Mouse (Mus musculus): ENCODE data around the gene Glb1l.

The Glb1l gene

GRCm38 (mm10) chr1:75155837-75156236 lies 54.8 kb downstream of the Glb1l start:
- no peak for DNase-seq (ENCODE audit: low spot score in 2 of 2)

DNA sequence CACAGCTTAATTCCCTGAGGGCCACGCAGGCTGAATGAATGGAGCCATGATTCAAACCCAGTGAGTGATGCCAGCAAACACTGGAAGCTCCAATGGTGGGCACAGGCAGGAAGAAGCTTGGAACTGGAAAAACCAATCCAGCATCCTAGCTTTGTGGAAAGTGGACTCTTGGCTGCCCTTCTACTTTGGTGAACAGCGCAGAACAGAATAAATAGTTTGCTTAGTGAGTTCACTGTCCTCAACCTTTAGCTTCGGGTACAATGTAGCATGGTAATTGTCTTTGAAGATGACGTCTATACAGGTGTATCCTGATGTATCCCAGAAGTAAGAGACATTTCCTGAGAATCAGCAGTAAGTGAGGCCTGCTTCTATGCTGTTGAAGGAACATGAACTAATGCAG lies 61.9 kb downstream of the Glb1l start:
- DNase-seq (ENCODE audit: low spot score in 2 of 2): peak in 1 of 2 experiments; percentile 10

Data from right cerebral cortex, postnatal 10 days (tissue).